Mouse (Mus musculus) heart, adult 2 months (tissue): ENCODE data around the gene Olfr1307.

Experiments
- CTCF ChIP-seq: fragments of 200-600 bp; IDR thresholded peaks from 2 replicates; pipeline ENCODE4 v1.8.1; 2022; ENCODE audit warnings: antibody characterized with exemption, mild to moderate bottlenecking, moderate library complexity
- POLR2A ChIP-seq: fragments of 200-500 bp; IDR thresholded peaks from 2 replicates; pipeline ENCODE4 v1.6.1; 2011; ENCODE audit warnings: mild to moderate bottlenecking, low read depth, low read length, control low read depth; ENCODE audit not compliant: insufficient read depth

- TF ChIP-seq CTCF, result no peak
- no peak for TF ChIP-seq POLR2A
Measured at GRCm38 (mm10) chr2:111964844-111965243, 15.6 kb upstream of the Olfr1307 start, which contains the start of gene Olfr1308.
